Mouse (Mus musculus): Measurements from ENCODE around the gene Rsrc1. TPM values are rescaled to one million over a fixed set of nuclear protein-coding genes. Genes with fewer than 3 reads are reported as not detected.

The Rsrc1 gene
- total RNA-seq, 2 experiments from 2014 or later: 19.3 to 20.4 TPM

DNA sequence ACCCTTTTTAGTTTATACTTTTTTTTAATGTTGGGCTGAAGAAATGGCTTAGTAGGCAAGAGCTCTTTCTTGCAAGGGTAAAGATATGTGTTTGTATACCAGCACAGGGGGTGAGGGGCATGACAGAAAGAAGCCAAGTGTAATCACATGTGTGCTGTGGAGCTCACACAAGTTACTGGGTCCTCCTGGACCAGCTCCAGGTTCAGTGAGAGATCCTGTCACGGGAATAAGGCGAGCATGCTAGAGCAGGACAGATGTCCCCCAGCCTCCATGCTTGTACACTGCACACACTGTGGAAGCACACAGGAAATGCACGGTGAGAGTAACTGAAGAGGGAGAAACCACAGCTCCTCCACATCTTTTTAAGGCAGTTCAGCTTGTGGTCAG, 371.6 kb downstream of the Rsrc1 start:
- intact Hi-C loops (cut with DNase I): loop anchor here (2.0 to 5.0 kb wide), 3 partner anchors 40 to 216 kb away; no protein-coding TSS in a partner anchor
- no peak for DNase-seq

DNA sequence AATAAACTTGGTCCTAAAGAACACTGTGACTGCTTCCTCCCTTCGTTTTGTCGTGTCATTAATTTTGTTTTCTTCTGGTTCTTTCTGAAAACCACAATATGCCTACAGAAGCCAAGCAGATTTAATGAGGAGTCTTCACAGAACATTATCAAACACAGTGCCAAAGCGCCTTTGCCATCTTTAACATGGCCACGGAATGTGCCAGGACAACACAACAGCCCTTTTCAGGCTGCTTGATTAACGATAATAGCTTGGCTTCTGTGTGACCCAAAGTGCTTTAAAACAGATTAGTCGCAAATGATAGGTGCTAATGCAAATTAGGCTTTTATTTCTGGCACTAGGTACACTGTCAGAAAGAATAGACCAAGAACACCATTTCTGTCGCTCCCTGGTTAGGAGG, 377.2 kb downstream of the Rsrc1 start:
- intact Hi-C loops (cut with DNase I): no loop called here

DNA sequence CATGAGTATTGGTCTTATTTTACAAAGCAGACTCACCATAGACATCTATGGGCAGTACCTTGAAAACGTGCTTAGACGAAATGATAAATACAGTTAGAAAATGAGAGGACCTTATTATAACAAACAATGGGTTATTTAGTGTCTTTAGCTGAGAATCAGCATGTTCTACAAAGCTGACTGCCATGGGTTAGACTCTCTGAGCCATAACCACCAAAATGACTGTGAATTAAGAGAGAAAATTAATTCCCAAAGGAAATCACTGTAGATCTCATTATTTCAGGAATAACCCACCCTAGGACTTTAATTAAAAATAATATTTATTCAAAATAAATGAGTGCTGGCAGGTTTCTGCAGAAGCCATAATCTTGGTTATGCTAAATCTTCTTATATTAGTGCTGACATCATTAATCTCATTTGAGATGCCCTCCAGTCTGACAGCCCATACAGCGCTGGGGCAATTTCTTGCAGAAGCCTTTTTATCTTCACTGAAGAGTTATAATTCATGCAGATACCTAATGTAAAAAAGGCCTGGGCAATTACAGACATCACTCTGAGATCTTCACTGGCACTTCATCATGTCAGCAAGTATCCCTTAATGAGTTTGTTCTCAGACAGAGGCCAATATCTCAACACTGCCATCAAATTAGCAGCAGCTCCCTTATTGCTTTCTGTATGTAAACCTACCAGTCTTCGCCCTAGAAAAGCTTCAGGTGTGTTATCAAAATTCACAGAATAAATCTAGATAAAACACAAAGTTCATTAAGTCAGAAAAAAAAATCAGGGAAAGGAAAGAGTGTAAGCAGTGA, 385.1 kb downstream of the Rsrc1 start:
- DNase-seq: no peak
- intact Hi-C loops (cut with DNase I): no loop called here

More for the DNA sequence above, 377.2 kb downstream of the Rsrc1 start:
- DNase-seq: no peak

DNA sequence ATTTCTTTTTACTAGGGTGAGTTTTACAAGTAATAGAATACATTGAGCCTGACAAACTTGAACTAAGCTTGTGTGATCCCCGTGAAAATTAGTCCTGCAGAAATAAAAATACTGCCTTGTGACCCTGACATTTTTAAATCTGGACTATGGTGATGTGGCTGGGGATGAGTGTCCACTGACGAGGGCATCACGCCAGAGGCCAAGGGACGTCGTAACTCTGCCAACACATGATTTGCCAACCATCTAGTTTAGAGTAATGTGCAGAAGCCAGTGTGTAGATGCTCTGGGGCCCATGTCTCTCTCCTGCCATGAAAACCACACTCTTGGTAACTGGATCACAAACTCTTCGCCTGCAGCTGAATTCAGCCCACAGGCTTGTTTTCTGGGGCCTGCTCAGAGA, 386.3 kb downstream of the Rsrc1 start:
- intact Hi-C loops (cut with DNase I): no loop called here
- peak; percentile 48 to 63 for DNase-seq

DNA sequence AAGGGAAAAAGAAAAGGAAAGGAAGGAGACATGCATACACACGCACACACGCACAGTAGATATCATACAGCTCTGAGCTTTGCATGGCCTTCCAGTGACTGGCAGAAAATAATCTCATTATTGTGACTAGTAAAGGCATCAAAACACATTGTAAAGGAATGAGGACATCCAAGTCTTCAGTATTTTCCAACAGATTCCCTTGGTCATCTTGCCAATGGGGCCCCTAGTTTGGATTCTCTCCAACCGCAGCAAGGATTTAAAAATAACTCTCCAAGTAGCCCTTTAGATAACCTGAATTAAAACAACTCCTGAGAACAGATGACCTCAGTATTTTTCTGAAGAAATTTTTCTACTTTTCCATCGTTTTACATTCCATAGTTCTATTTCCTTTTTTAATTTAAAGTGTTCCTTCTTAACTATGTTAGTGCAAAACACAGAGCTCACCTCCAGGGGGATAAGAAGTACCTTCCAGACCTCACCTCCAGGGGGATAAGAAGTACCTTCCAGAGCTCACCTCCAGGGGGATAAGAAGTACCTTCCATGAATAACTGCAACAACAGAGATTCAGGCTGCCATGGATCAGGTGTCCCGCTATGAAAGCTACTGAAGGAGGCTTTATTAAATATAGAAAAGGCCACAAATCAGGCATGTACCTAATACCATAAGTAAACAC, 388.4 kb downstream of the Rsrc1 start:
- intact Hi-C loops (cut with DNase I): loop anchor here (5.0 kb wide), 1 partner anchor 213 kb away; the partner anchor contains the start of gene Mfsd1

DNA sequence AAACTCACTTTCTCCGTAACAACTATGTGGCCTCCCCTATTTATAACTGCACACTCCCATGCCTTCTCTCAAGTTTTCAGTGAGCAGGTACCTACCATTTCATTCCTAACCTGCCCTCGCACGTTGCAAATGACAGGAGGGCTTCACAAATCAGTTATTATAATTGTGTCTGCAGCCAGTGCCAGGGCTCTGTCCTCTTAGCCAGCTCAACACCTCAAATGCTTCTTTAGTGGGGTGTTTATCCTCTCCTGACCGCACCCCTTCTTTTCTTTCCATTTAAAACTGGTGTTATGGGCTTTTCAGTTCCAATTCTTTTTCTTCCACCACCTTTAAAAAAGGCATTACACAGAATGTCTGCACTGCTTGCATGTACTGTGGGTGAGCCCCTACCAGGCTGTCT, 391.0 kb downstream of the Rsrc1 start:
- intact Hi-C loops (cut with DNase I): loop anchor here (5.0 kb wide), 1 partner anchor 210 kb away; the partner anchor contains the start of gene Mfsd1
- DNase-seq: peak in 1 of 2 experiments; percentile 25

More for the DNA sequence above, 388.4 kb downstream of the Rsrc1 start:
- DNase-seq: peak; percentile 28 to 56

DNA sequence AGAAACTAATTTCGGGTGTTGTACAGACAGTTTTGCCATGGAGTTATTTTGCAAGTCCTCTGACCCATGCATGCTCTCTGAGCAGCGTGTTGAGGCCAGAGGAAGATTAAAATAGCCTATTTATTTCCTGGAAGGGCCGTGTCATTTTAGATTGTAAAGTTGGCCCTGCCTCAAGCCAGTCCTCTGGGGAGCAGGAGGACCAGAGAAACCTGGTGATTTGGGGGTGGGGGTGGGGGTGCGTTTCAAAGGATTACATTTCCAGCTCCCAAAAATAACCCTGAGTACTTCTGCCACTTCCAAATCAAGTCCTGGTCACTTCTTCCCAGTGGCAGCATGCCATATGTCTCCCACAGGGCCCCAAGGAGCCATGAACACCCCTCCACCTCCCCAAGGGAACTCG, 391.6 kb downstream of the Rsrc1 start:
- peak; percentile 68 to 71 for DNase-seq
- intact Hi-C loops (cut with DNase I): loop anchor here (5.0 kb wide), 1 partner anchor 210 kb away; the partner anchor contains the start of gene Mfsd1

DNA sequence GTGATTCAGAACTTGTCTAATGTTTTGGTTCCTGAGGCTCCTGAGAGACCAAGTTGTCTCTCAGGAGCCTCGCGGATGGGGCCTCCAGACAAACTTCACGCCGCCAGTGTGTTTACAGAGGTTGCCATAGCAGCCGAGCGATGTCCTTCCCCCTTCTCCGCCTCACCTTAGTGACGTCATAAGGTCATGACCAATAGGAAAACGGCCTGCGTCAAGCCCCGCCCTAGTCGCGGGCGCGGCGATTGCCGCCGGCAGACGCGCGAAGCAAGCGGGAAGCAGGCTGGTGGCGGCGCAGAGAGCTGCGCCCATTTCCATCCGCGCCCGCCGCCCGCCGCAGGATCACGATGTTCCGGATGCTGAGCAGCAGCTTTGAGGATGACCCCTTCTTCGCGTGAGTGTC, 392.7 kb downstream of the Rsrc1 start, which contains the start of gene Mlf1:
Gene Mlf1 (plus strand): TSS at position 226 of the 400 bp plus-strand sequence.
- intact Hi-C loops (cut with DNase I): loop anchor here (5.0 kb wide), 1 partner anchor 208 kb away; the partner anchor contains the start of gene Mfsd1
- DNase-seq: peak; percentile 95 to 96

DNA sequence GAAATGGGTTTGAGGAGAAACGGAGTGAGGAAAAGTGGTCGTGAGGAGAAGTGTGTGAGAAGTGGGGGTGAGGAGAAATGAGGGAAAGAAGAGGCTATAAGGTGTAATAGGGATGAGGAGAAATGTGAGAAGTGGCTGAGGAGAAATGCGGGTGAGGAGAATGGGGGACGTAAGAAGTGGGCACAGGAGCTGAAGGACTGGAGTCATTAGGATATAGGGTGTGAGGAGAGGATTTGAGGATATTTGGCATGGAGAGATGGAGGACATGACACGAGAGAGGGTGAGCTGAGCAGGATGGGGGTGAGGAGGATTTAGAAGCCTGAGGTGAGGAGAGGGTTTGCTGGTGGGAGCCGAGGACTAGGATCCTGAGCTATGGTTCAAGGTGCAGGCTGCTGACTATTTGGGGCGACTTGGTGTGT, 393.2 kb downstream of the Rsrc1 start:
- no peak for DNase-seq
- intact Hi-C loops (cut with DNase I): loop anchor here (5.0 kb wide), 1 partner anchor 208 kb away; the partner anchor contains the start of gene Mfsd1

DNA sequence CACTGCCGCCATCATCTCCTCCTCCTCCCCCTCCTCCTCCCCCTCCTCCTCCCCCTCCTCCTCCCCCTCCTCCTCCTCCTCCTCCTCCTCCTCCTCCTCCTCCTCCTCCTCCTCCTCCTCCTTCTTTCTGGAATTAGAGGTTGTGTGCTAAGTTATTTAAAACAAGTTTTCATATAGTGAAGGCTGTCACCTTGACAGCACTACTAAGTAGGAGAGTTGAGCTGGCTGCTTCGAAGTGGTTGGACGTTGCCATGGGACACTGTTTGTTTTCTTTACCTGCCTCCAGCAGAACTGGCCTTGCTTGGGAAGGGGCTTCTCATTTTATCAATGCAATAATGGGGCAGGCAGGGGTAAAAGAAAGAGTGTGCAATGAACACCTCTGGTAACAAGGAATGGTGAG, 393.9 kb downstream of the Rsrc1 start, which contains the start of gene Gm17402:
Gene Gm17402 (minus strand): TSS at position 101 of the 400 bp plus-strand sequence.
- intact Hi-C loops (cut with DNase I): no loop called here
- DNase-seq: peak in 1 of 2 experiments; percentile 31

DNA sequence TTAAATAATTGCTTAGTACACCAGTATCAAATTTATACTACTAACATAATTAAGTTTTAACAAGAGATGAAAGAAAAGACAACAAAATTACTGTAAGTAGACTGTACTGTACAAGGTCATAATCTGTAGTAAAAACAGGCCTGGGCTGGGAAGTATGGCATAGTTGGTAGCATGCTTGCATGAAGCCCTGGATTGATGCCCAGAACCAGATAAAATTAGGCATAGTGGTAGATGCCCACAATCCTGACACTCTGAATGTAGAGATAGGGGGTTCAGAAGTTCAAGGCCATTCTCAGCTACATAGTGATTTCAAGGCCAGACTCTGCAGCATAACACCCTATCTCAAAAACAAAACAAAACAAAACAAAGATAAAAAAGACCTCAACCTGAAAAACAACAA, 397.0 kb downstream of the Rsrc1 start:
- intact Hi-C loops (cut with DNase I): no loop called here
- peak; percentile 59 to 66 for DNase-seq

Other genes starting within 250 kb of the Rsrc1 start
- gene Shox2, start 381 bp downstream of the Rsrc1 start, total RNA-seq (2021): 1 to 10 TPM in 1 of 2 experiments, under 1 TPM in 1; 0.79 to 1.6 TPM